Mouse (Mus musculus): ENCODE measurements at regions not wholly inside any gene's neighbourhood (a gene's known extent, or its start where the extent isn't known, plus 50 kb on each side); places are given as distances from the start of the nearest gene placed in this dataset.
A peak's percentile ranks its signal among the peaks of the same experiment; 100 is the strongest.
"Not testable (repeated sequence)": the region's sequence is repeated elsewhere in the genome, so short reads cannot be mapped to it uniquely, and the experiment has no call there.

DNA sequence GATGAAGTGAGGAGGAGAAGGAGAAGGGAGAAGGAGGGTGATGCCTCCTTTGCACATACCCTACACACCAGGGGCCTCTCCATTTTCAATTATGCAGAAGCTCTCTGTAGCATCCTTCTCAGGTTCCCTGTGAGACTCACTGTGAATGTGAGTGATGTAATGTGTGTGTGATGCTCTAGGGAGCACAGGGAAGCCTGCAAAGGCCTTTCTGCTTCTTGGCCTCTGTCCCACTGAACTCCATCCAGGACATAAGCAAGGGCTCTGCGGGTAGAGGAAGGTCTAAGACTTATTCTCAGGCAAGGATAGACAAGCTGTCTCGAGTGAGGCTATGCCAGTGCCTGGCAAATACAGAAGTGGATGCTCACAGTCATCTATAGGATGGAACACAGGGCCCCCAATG, 73.0 kb upstream of the Slc1a3 start:
- no peaks in the 10 kb centered on the region for H3K9me3 ChIP-seq (ENCODE audit: low read depth, low read length)
- no peak overlapping the region for H3K4me2 ChIP-seq
- WGBS, result 80% methylated on average over 2 of the region's 2 CpGs
- H3K4me1 ChIP-seq (ENCODE audit: insufficient read depth), result no peaks in the 10 kb centered on the region
- no peak overlapping the region for H3K4me3 ChIP-seq (ENCODE audit: low read depth, low read length)
- H3K27me3 ChIP-seq (ENCODE audit: insufficient read depth, low read length), result no peaks in the 10 kb centered on the region
- H3K9ac ChIP-seq, result no peak overlapping the region
- no peak for DNase-seq
- TF ChIP-seq CTCF (IDR thresholded peaks at IDR 0.05; ENCODE audit: low read depth), result no peak
- no peak overlapping the region for H3K27ac ChIP-seq (ENCODE audit: low read depth)
- H3K36me3 ChIP-seq (ENCODE audit: insufficient read depth), result no peaks in the 10 kb centered on the region
- no peak for ATAC-seq (ENCODE audit: insufficient read depth)

DNA sequence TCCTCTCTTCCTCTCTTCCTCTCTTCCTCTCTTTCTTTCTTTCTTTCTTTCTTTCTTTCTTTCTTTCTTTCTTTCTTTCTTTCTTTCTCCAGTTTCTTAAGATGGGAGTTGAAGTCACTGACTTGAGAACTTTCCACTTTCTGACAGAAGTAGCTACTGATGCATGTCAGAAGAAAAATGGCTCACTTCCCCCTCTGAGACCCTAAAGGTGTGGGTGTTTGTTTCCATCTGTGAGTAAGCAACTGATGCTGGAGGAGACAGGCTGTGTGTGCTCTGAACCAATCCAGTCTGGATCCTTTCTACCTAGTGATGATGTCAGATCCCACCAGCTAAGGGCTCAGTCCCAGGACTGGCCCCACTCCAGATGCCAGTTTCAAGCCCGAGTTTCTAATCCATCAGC, 72.5 kb upstream of the Slc1a3 start:
- no peak for TF ChIP-seq CTCF (IDR thresholded peaks at IDR 0.05; ENCODE audit: low read depth)
- Histone ChIP-seq H3K9me3 (ENCODE audit: low read depth, low read length) (no peaks in the 10 kb centered on the region), H3K36me3 (ENCODE audit: insufficient read depth) (no peaks in the 10 kb centered on the region), H3K4me2 (no peak overlapping the region), H3K27me3 (ENCODE audit: insufficient read depth, low read length) (no peaks in the 10 kb centered on the region), H3K9ac (no peak overlapping the region), H3K27ac (ENCODE audit: low read depth) (no peak overlapping the region), H3K4me3 (ENCODE audit: low read depth, low read length) (no peak overlapping the region), H3K4me1 (ENCODE audit: insufficient read depth) (no peaks in the 10 kb centered on the region)
- ATAC-seq (ENCODE audit: insufficient read depth) (no peak), DNase-seq (no peak)
- 47% methylated on average over 1 of the region's 1 CpGs for WGBS

DNA sequence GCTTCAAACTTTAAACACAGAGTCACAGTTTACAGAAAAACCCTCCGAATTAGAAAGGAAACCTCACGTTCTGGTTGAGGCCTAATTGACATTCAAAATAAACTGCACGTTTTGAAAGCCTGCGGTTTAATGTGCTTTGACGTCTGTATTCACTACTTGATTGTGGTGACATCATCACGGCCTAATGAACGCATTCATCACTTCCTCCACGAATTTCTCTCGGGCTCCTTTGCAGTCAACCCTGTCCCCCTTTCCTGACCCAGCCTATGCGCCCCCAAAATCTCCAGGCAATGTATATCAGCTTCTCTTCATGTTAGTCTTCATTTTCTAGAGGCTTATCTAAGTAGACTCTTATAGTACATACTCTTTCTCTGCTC, 71.6 kb upstream of the Slc1a3 start:
- no peaks in the 10 kb centered on the region for H3K36me3 ChIP-seq (ENCODE audit: insufficient read depth)
- DNase-seq (no peak), ATAC-seq (ENCODE audit: insufficient read depth) (no peak)
- H3K9me3 ChIP-seq (ENCODE audit: low read depth, low read length), result no peaks in the 10 kb centered on the region
- no peaks in the 10 kb centered on the region for H3K4me1 ChIP-seq (ENCODE audit: insufficient read depth)
- WGBS, result 67% methylated on average over 10 of the region's 10 CpGs
- no peak overlapping the region for H3K27ac ChIP-seq (ENCODE audit: low read depth)
- H3K27me3 ChIP-seq (ENCODE audit: insufficient read depth, low read length), result no peaks in the 10 kb centered on the region
- no peak overlapping the region for H3K4me3 ChIP-seq (ENCODE audit: low read depth, low read length)
- no peak overlapping the region for H3K9ac ChIP-seq
- no peak for TF ChIP-seq CTCF (IDR thresholded peaks at IDR 0.05; ENCODE audit: low read depth)
- no peak overlapping the region for H3K4me2 ChIP-seq

DNA sequence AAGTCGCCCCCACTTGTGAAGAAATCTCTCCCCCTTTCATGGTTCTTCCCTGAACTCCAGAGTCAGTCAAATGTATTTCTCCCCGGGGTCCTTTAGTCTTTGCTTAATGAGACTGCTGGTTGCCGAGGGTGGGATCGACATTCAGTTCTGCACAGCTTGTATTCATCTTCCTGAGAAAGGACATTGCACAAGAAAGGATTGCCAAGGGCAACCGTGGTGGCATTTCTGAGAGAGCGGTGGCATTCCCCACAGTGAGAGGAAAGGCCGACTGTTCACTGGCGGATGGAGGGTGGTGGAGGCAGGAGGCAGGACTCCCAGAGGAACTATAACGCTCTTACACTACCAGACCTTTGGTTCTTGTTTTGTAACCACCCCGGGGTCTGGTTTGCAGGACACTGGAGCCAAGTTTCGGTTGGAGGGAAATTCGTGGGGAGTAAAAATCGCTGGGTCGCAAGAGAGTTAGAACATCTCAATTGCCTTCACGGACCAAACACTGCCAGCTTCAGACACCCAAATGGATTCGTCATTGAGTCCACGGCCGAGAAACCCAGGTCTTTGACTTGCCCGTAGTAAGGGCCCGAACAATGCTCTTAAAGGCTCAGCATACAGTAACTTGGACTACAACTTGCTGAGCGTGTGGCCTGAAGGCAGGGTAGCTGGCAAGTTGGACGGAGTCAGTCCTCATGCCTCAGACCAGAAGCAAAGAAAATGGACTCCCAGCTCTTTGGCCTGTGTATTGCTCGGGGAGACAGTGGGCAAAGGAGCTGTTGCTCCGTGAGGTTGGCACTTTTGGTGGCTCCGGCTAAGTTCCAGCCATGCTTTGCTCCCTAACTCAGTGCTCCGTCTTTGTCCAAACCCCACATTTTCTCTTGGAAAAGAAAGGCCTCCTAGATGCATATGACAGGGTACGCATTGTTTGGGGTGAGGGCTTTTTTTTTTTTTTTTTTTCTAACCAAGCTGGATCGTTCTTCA, 70.9 kb upstream of the Slc1a3 start:
- Histone ChIP-seq H3K4me1 (ENCODE audit: insufficient read depth) (no peaks in the 10 kb centered on the region), H3K4me3 (ENCODE audit: low read depth, low read length) (no peak overlapping the region), H3K9ac (no peak overlapping the region), H3K27ac (ENCODE audit: low read depth) (no peak overlapping the region), H3K27me3 (ENCODE audit: insufficient read depth, low read length) (no peaks in the 10 kb centered on the region), H3K36me3 (ENCODE audit: insufficient read depth) (no peaks in the 10 kb centered on the region), H3K4me2 (no peak overlapping the region), H3K9me3 (ENCODE audit: low read depth, low read length) (no peaks in the 10 kb centered on the region)
- 89% methylated on average over 28 of the region's 28 CpGs for WGBS
- no peak for TF ChIP-seq CTCF (IDR thresholded peaks at IDR 0.05; ENCODE audit: low read depth)
- ATAC-seq (ENCODE audit: insufficient read depth) (no peak), DNase-seq (no peak)

DNA sequence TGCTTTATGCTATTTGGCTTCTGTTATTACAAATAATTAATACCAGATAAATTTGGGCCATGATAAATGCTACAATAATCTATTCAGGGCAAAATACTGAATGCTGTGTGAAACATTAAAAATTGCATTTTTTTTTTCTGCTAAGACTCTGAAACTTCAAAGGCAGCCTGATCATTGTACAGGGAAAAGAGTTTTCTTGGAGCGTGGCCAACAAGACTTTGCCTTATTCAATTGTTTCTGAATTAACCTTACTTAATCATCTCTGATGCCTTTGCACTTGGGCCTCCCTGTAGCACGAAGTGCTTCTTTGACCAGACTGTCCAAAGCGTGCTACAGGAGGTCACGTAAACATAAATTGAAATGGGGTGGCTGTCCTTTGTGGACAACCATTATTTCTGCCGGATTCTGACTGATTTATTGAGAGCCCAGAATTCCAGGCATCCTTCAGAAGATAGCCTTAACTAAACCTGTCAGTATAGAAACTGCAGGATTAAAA, 69.9 kb upstream of the Slc1a3 start:
- peak; percentile 77 for DNase-seq
- ATAC-seq (ENCODE audit: insufficient read depth), result peak; percentile 56; the same call in 1 of the 2 replicates
- 35% methylated on average over 5 of the region's 5 CpGs for WGBS
- Histone ChIP-seq H3K4me1 (ENCODE audit: insufficient read depth) (no peaks in the 10 kb centered on the region), H3K4me3 (ENCODE audit: low read depth, low read length) (no peak overlapping the region), H3K36me3 (ENCODE audit: insufficient read depth) (no peaks in the 10 kb centered on the region), H3K27me3 (ENCODE audit: insufficient read depth, low read length) (no peaks in the 10 kb centered on the region), H3K9me3 (ENCODE audit: low read depth, low read length) (no peaks in the 10 kb centered on the region), H3K27ac (ENCODE audit: low read depth) (no peak overlapping the region), H3K9ac (no peak overlapping the region), H3K4me2 (no peak overlapping the region)
- no peak for TF ChIP-seq CTCF (IDR thresholded peaks at IDR 0.05; ENCODE audit: low read depth)

DNA sequence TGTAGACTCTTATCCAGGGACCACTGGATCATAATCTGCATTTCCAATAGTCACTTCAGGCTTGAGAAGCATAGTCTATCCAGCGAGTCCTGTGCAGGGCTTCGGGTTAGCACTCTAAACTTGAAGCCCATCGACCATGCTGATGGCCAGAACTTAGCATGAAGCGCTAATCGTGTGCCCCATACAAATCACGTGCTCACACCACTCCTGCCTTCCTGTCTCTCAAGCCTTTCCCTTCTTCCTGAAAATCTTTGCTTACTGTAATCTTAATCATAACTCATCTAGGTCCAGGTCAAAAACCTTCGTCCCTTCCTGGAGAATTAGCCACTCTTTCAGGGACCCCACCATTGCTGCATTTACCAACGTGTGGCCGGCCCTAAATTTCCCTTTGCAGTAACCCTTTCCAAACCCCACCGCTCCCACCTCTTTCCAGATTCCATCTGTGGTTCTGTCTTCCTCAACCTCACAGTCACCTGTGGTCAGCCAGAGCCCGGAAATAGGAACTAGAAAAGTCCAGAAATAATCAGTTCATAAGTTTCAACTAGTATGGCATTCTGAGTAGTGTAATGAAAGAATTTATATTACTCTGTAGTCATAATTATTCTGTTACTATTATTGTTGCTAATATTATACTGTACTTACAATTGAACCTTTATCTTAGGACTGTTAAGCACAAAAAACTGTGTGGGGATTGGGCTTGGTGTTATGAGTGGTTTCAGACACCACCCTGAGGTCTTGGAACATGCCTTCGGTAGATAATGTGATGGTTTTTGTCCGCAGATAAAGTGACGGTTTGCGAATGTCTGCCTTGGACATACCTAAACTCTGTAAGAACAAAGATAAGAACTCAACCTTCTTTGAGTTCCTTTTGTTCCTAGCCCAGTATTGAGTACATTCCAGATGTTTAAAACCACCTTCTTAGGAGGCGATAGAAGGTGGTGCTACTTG, 57.3 kb upstream of the Slc1a3 start:
- no peaks in the 10 kb centered on the region for H3K27me3 ChIP-seq (ENCODE audit: insufficient read depth, low read length)
- no peaks in the 10 kb centered on the region for H3K9me3 ChIP-seq (ENCODE audit: low read depth, low read length)
- no peak overlapping the region for H3K9ac ChIP-seq
- H3K4me1 ChIP-seq (ENCODE audit: insufficient read depth), result no peaks in the 10 kb centered on the region
- no peak overlapping the region for H3K4me3 ChIP-seq (ENCODE audit: low read depth, low read length)
- WGBS, result 83% methylated on average over 16 of the region's 16 CpGs
- no peak for DNase-seq
- ATAC-seq (ENCODE audit: insufficient read depth), result no peak
- H3K4me2 ChIP-seq, result no peak overlapping the region
- H3K36me3 ChIP-seq (ENCODE audit: insufficient read depth), result no peaks in the 10 kb centered on the region
- no peak overlapping the region for H3K27ac ChIP-seq (ENCODE audit: low read depth)
- TF ChIP-seq CTCF (IDR thresholded peaks at IDR 0.05; ENCODE audit: low read depth), result no peak

DNA sequence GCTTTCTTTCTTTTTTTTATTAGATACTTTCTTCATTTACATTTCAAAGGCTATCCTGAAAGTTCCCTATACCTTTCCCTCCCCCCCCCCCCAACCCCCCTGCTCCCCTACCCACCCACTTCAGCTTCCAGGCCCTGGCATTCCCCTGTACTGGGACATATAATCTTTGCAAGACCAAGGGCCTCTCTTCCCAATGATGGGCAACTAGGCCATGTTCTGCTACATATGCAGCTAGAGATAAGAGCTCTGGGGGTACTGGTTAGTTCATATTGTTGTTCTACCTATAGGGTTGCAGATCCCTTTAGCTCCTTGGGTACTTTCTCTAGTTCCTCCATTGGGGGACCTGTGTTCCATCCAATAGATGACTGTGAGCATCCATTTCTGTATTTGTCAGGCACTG, 55.6 kb upstream of the Slc1a3 start:
- DNase-seq; H3K9me3 ChIP-seq (ENCODE audit: low read depth, low read length); H3K27ac ChIP-seq (ENCODE audit: low read depth); H3K27me3 ChIP-seq (ENCODE audit: insufficient read depth, low read length); H3K4me1 ChIP-seq (ENCODE audit: insufficient read depth); H3K36me3 ChIP-seq (ENCODE audit: insufficient read depth); ATAC-seq (ENCODE audit: insufficient read depth); H3K9ac ChIP-seq; H3K4me2 ChIP-seq; H3K4me3 ChIP-seq (ENCODE audit: low read depth, low read length): not testable (repeated sequence)
